Mouse (Mus musculus) cortical plate, adult 2 months (tissue): Measurements from ENCODE around the gene Rnf41.

ENCODE experiments used
- CTCF ChIP-seq: fragments of 200-500 bp; IDR thresholded peaks from 2 replicates; pipeline ENCODE4 v1.5.1; 2011; ENCODE audit warnings: mild to moderate bottlenecking, control low read depth, low read length; ENCODE audit not compliant: insufficient read depth; ENCODE audit errors: extremely low read depth
- POLR2A ChIP-seq: fragments of 200-500 bp; IDR thresholded peaks from 2 replicates; pipeline ENCODE4 v1.6.1; 2011; ENCODE audit warnings: mild to moderate bottlenecking, low read length, control low read depth; ENCODE audit not compliant: insufficient read depth; ENCODE audit errors: extremely low read depth

GRCm38 (mm10) chr10:128489380-128489779 is 77.9 kb downstream of the Rnf41 start:
- TF ChIP-seq CTCF (no peak), POLR2A (no peak)
